Mouse (Mus musculus): ENCODE results near the gene Dnajc16. TPM values are rescaled to one million over a fixed set of nuclear protein-coding genes. Genes with fewer than 3 reads are reported as not detected.
A peak's percentile ranks its signal among the peaks of the same experiment; 100 is the strongest.

The Dnajc16 gene
- polyA plus RNA-seq, 1 experiment, result 11.4 TPM

- H3K4me1 ChIP-seq (ENCODE audit: control insufficient read depth, insufficient read depth, low read length), result peaks cover 3% of the 10 kb centered on the region
- H3K27ac ChIP-seq (ENCODE audit: insufficient read depth, low read depth, low read length), result no peak overlapping the region
- TF ChIP-seq CTCF (IDR thresholded peaks at IDR 0.05; ENCODE audit: low read depth, low read length), result no peak
- no peak for TF ChIP-seq POLR2A (IDR thresholded peaks at IDR 0.05; ENCODE audit: borderline replicate concordance, low read depth, low read length)
- H3K4me3 ChIP-seq (ENCODE audit: insufficient read depth, low read length), result no peak overlapping the region
These were observed 30.4 kb upstream of the Dnajc16 start for GRCm38 (mm10) chr4:141821178-141821577.

GRCm38 (mm10) chr4:141819316-141819715 lies 28.6 kb upstream of the Dnajc16 start:
- peaks cover 3% of the 10 kb centered on the region for H3K4me1 ChIP-seq (ENCODE audit: control insufficient read depth, insufficient read depth, low read length)
- no peak for TF ChIP-seq CTCF (IDR thresholded peaks at IDR 0.05; ENCODE audit: low read depth, low read length)
- TF ChIP-seq POLR2A (IDR thresholded peaks at IDR 0.05; ENCODE audit: borderline replicate concordance, low read depth, low read length), result no peak
- no peak overlapping the region for H3K27ac ChIP-seq (ENCODE audit: insufficient read depth, low read depth, low read length)
- no peak overlapping the region for H3K4me3 ChIP-seq (ENCODE audit: insufficient read depth, low read length)

GRCm38 (mm10) chr4:141818861-141819260 lies 28.1 kb upstream of the Dnajc16 start:
- no peak overlapping the region for H3K4me3 ChIP-seq (ENCODE audit: insufficient read depth, low read length)
- peaks cover 3% of the 10 kb centered on the region for H3K4me1 ChIP-seq (ENCODE audit: control insufficient read depth, insufficient read depth, low read length)
- TF ChIP-seq POLR2A (IDR thresholded peaks at IDR 0.05; ENCODE audit: borderline replicate concordance, low read depth, low read length), result no peak
- no peak for TF ChIP-seq CTCF (IDR thresholded peaks at IDR 0.05; ENCODE audit: low read depth, low read length)
- no peak overlapping the region for H3K27ac ChIP-seq (ENCODE audit: insufficient read depth, low read depth, low read length)

- TF ChIP-seq CTCF (IDR thresholded peaks at IDR 0.05; ENCODE audit: low read depth, low read length), result no peak
- no peak for TF ChIP-seq POLR2A (IDR thresholded peaks at IDR 0.05; ENCODE audit: borderline replicate concordance, low read depth, low read length)
- Histone ChIP-seq H3K4me1 (ENCODE audit: control insufficient read depth, insufficient read depth, low read length) (peaks cover 2% of the 10 kb centered on the region), H3K4me3 (ENCODE audit: insufficient read depth, low read length) (no peak overlapping the region), H3K27ac (ENCODE audit: insufficient read depth, low read depth, low read length) (no peak overlapping the region)
These were observed 27.0 kb upstream of the Dnajc16 start for GRCm38 (mm10) chr4:141817706-141818105.

GRCm38 (mm10) chr4:141816776-141817655 lies 26.3 kb upstream of the Dnajc16 start:
- TF ChIP-seq POLR2A (IDR thresholded peaks at IDR 0.05; ENCODE audit: borderline replicate concordance, low read depth, low read length), result no peak
- no peak for TF ChIP-seq CTCF (IDR thresholded peaks at IDR 0.05; ENCODE audit: low read depth, low read length)
- no peak overlapping the region for H3K27ac ChIP-seq (ENCODE audit: insufficient read depth, low read depth, low read length)

GRCm38 (mm10) chr4:141816267-141816666 lies 25.5 kb upstream of the Dnajc16 start:
- no peak for TF ChIP-seq POLR2A (IDR thresholded peaks at IDR 0.05; ENCODE audit: borderline replicate concordance, low read depth, low read length)
- TF ChIP-seq CTCF (IDR thresholded peaks at IDR 0.05; ENCODE audit: low read depth, low read length), result no peak
- H3K27ac ChIP-seq (ENCODE audit: insufficient read depth, low read depth, low read length), result no peak overlapping the region
- no peaks in the 10 kb centered on the region; the same call in 1 of the 2 replicates for H3K4me1 ChIP-seq (ENCODE audit: control insufficient read depth, insufficient read depth, low read length)
- H3K4me3 ChIP-seq (ENCODE audit: insufficient read depth, low read length), result no peak overlapping the region

More at GRCm38 (mm10) chr4:141816776-141817655, 26.3 kb upstream of the Dnajc16 start:
- Histone ChIP-seq H3K4me3 (ENCODE audit: insufficient read depth, low read length) (no peak overlapping the region), H3K4me1 (ENCODE audit: control insufficient read depth, insufficient read depth, low read length) (no peaks in the 10 kb centered on the region; the same call in 1 of the 2 replicates)

GRCm38 (mm10) chr4:141811375-141811774 lies 20.6 kb upstream of the Dnajc16 start:
- TF ChIP-seq CTCF (IDR thresholded peaks at IDR 0.05; ENCODE audit: low read depth, low read length) (no peak), POLR2A (IDR thresholded peaks at IDR 0.05; ENCODE audit: borderline replicate concordance, low read depth, low read length) (no peak)
- H3K4me1 ChIP-seq (ENCODE audit: control insufficient read depth, insufficient read depth, low read length), result no peaks in the 10 kb centered on the region
- H3K4me3 ChIP-seq (ENCODE audit: insufficient read depth, low read length), result no peak overlapping the region
- no peak overlapping the region for H3K27ac ChIP-seq (ENCODE audit: insufficient read depth, low read depth, low read length)

- Histone ChIP-seq H3K4me1 (ENCODE audit: control insufficient read depth, insufficient read depth, low read length) (peaks cover 2% of the 10 kb centered on the region), H3K4me3 (ENCODE audit: insufficient read depth, low read length) (no peak overlapping the region)
- TF ChIP-seq CTCF (IDR thresholded peaks at IDR 0.05; ENCODE audit: low read depth, low read length) (no peak), POLR2A (IDR thresholded peaks at IDR 0.05; ENCODE audit: borderline replicate concordance, low read depth, low read length) (no peak)
These were observed 20.2 kb upstream of the Dnajc16 start for GRCm38 (mm10) chr4:141810975-141811374.

GRCm38 (mm10) chr4:141809850-141810464 lies 19.2 kb upstream of the Dnajc16 start:
- H3K27ac ChIP-seq (ENCODE audit: insufficient read depth, low read depth, low read length), result no peak overlapping the region

More at GRCm38 (mm10) chr4:141810975-141811374, 20.2 kb upstream of the Dnajc16 start:
- no peak overlapping the region for H3K27ac ChIP-seq (ENCODE audit: insufficient read depth, low read depth, low read length)

GRCm38 (mm10) chr4:141805886-141806285 lies 15.2 kb upstream of the Dnajc16 start:
- Histone ChIP-seq H3K27ac (ENCODE audit: insufficient read depth, low read depth, low read length) (no peak overlapping the region), H3K4me3 (ENCODE audit: insufficient read depth, low read length) (no peak overlapping the region), H3K4me1 (ENCODE audit: control insufficient read depth, insufficient read depth, low read length) (peaks cover 7% of the 10 kb centered on the region)
- no peak for TF ChIP-seq CTCF (IDR thresholded peaks at IDR 0.05; ENCODE audit: low read depth, low read length)
- no peak for TF ChIP-seq POLR2A (IDR thresholded peaks at IDR 0.05; ENCODE audit: borderline replicate concordance, low read depth, low read length)

More at GRCm38 (mm10) chr4:141809850-141810464, 19.2 kb upstream of the Dnajc16 start:
- Histone ChIP-seq H3K4me3 (ENCODE audit: insufficient read depth, low read length) (no peak overlapping the region), H3K4me1 (ENCODE audit: control insufficient read depth, insufficient read depth, low read length) (peaks cover 5% of the 10 kb centered on the region)
- TF ChIP-seq CTCF (IDR thresholded peaks at IDR 0.05; ENCODE audit: low read depth, low read length) (peak; percentile 48), POLR2A (IDR thresholded peaks at IDR 0.05; ENCODE audit: borderline replicate concordance, low read depth, low read length) (no peak)
